Mouse (Mus musculus) forebrain, embryonic 10.5 days (tissue): Measurements from ENCODE around the gene Pax2. TPM values are rescaled to one million over a fixed set of nuclear protein-coding genes. Genes with fewer than 3 reads are reported as not detected.
A peak's percentile ranks its signal among the peaks of the same experiment; 100 is the strongest.

Experiments used
- DNase-seq: peaks from one replicate; pipeline ENCODE4 v3.0.0-alpha.2; 2017; ENCODE audit warnings: low spot score; ENCODE audit errors: extremely low spot score
- H3K27ac ChIP-seq: fragments of 300-500 bp; sonication (generic); 2 replicates; pipeline ENCODE4 v1.5.1; 2016; ENCODE audit warnings: mild to moderate bottlenecking
- H3K27me3 ChIP-seq: fragments of 300-500 bp; sonication (generic); 2 replicates; pipeline ENCODE4 v1.6.1; 2016; ENCODE audit warnings: mild to moderate bottlenecking; ENCODE audit not compliant: poor library complexity, severe bottlenecking
- H3K36me3 ChIP-seq: fragments of 300-500 bp; sonication (generic); replicated peaks from 2 replicates; pipeline ENCODE4 v1.6.1; 2016; ENCODE audit warnings: mild to moderate bottlenecking, moderate library complexity
- H3K4me1 ChIP-seq: fragments of 300-500 bp; sonication (generic); 2 replicates; pipeline ENCODE4 v1.6.1; 2016
- H3K4me3 ChIP-seq: fragments of 300-500 bp; sonication (generic); 2 replicates; pipeline ENCODE4 v1.5.1; 2016; ENCODE audit warnings: mild to moderate bottlenecking, moderate library complexity
- H3K9me3 ChIP-seq: fragments of 300-500 bp; sonication (generic); 2 replicates; pipeline ENCODE4 v1.6.1; 2016; ENCODE audit warnings: mild to moderate bottlenecking, moderate library complexity
- WGBS: fragments of 180-500 bp; shearing (Covaris S2); methylation state at CpG from one replicate; pipeline ENCODE4 v1.1.7; 2016; 5-methylcytosine and 5-hydroxymethylcytosine counted together
- polyA plus RNA-seq: library from polyadenylated mRNA; unstranded; fragments of >200 nt; fragmentation: Nextera tagmentation; extraction: Ambion mirVana; gene quantifications from 2 replicates; pipeline ENCODE4 v1.2.1, GENCODE M21; 2016

The Pax2 gene
- polyA plus RNA-seq, 1 experiment from 2014 or later = 0.56 TPM

DNA sequence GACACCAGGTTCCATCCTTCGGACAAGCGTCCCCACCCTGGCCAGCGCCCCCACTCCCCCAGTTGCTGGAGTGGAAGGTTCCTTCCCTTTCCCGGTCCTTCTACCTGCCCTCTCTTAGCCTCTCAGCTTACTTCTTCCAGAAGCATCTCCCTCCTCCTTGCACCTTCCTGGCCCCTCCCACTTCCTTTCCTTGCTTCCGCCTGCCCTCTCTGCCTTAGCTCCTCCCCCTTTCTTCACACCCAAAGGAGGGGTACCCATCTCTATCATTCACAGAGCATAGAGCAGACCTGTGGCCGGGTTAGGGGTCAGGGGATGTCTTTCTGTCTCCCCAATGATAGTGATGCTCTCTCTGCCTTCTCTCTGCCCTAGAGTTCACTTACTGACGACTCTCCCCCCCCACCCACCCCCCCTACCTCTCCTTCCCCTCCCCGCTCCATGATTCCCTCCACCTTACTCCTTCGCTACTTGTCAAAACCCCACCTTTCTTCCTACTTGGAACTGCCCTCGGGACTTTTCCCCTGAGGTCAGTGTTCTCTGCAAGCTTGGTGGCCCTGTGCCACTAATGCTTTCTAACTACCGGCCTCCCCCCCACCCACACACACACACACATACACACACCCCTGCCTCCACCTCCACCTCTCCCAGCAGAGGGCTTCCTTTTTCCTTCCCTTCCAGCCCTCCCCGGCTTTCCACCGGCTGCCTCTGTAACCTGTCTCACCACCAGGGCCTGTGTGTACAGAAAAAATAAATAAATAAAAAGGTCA lies 57.0 kb downstream of the Pax2 start:
- Histone ChIP-seq H3K36me3 (no peaks in the 10 kb centered on the region), H3K27me3 (peaks cover 95% of the 10 kb centered on the region), H3K4me3 (no peak overlapping the region), H3K9me3 (no peaks in the 10 kb centered on the region), H3K27ac (no peak overlapping the region), H3K4me1 (peaks cover 53% of the 10 kb centered on the region)
- no peak for DNase-seq
- 69% methylated on average over 13 of the region's 13 CpGs for WGBS

DNA sequence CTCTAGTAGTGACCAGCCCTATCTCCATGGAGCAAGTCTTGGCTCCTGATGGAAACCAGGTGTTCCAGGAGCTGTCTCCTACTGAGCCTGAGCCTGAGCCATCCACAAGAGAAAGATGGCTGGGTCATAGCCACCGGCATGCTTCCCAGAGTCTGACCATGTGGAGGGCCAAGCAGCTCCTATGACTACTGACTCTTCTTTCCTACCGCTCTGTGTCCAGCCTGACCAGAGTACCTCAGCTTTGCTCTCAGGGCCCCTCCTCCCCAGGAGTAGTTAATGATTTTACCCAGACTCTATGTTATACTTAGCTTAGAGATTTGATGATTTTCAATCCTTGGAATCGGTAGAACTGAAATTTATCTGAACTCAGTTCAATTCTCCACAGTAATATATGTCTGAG lies 59.3 kb downstream of the Pax2 start:
- H3K9me3 ChIP-seq = no peaks in the 10 kb centered on the region
- no peak overlapping the region for H3K4me3 ChIP-seq
- peaks cover 95% of the 10 kb centered on the region for H3K27me3 ChIP-seq
- 95% methylated on average over 3 of the region's 3 CpGs for WGBS
- no peak for DNase-seq
- no peak overlapping the region for H3K27ac ChIP-seq
- H3K36me3 ChIP-seq = no peaks in the 10 kb centered on the region
- H3K4me1 ChIP-seq = peaks cover 54% of the 10 kb centered on the region

DNA sequence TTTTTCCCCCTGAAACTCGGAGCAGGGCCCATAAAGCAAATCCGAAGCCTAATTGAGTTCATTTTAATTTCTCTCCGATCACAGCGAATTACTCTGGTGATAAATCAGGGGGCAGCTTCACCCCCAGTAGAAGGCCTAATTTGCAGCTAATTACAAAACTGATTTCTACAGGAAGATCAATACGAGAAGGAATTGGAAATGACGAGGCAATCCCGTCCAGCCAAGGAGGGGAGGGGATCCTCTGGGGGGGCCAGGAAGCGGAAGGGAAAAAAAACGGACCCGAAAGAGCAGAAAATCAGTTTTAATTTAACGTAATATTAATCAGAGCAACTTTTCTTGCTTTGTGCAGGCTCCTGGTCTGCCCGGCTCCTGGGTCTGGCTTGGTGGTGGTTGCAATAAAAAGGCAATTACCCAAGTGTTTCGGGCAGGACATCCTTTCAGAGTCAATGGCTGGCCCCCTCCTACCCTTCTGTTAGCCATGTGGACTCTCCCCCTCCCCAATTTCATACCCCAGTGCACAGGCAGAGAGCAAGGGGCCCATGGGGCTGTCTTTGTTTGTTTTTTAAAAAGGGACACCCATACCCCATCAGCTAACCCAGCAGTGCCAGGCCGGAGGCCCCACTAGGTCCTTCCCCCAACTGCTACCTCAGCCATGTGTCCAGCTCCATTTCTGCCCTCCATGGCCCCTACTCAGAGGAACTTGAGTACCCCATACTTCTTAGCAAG lies 61.7 kb downstream of the Pax2 start:
- H3K4me3 ChIP-seq = no peak overlapping the region
- H3K9me3 ChIP-seq = no peaks in the 10 kb centered on the region
- WGBS = 48% methylated on average over 14 of the region's 14 CpGs
- H3K27me3 ChIP-seq = peaks cover 95% of the 10 kb centered on the region
- H3K36me3 ChIP-seq = no peaks in the 10 kb centered on the region
- no peak for DNase-seq
- H3K27ac ChIP-seq = peak overlapping the region; percentile 74
- peaks cover 70% of the 10 kb centered on the region for H3K4me1 ChIP-seq

DNA sequence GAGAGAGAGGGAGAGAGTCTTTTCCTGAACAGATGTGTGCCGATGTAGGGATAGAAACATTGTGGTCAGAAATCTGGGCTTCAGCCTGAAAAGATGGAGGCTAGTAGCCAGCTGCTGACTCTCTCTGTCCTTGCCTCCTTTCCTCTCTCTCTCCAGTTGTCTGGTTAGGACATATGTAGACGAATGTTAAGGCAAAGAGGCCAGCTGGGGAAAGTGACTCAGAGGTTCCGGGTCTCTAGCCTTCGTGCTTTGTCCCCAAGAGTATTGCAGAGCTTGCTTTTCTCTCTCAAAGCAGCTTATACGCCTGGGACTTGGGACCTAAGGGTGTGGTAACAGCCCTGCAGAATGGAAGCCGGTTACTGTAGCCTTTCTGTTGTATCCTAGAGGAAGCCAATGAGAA lies 62.8 kb downstream of the Pax2 start:
- H3K27me3 ChIP-seq = peaks cover 97% of the 10 kb centered on the region
- no peak for DNase-seq
- no peaks in the 10 kb centered on the region for H3K9me3 ChIP-seq
- no peak overlapping the region for H3K4me3 ChIP-seq
- no peaks in the 10 kb centered on the region for H3K36me3 ChIP-seq
- peaks cover 60% of the 10 kb centered on the region for H3K4me1 ChIP-seq
- peak overlapping the region; percentile 74 for H3K27ac ChIP-seq
- 83% methylated on average over 6 of the region's 6 CpGs for WGBS

DNA sequence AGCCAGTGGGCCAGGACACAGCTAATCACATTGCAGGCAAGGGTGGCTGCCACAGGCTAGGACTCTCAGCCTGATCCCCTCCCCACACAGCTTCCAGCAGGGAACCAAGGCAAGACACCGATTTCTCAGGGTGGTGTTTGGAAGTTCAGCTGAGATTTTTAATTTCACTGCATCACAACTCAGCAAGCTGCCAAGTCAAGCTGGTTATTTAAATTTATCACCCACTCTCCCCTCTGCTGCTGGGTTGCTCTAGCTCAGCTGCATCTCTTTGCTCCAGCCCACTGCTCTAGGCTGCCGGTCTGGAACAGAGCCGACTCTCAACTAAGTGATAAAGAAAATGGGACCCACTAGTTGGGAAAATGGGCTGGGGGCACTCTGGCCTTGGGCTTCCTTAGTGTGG lies 65.7 kb downstream of the Pax2 start:
- no peaks in the 10 kb centered on the region for H3K9me3 ChIP-seq
- 79% methylated on average over 3 of the region's 3 CpGs for WGBS
- peaks cover 97% of the 10 kb centered on the region for H3K27me3 ChIP-seq
- H3K36me3 ChIP-seq = no peaks in the 10 kb centered on the region
- DNase-seq = no peak
- H3K4me1 ChIP-seq = peaks cover 67% of the 10 kb centered on the region
- H3K27ac ChIP-seq = no peak overlapping the region
- no peak overlapping the region for H3K4me3 ChIP-seq

DNA sequence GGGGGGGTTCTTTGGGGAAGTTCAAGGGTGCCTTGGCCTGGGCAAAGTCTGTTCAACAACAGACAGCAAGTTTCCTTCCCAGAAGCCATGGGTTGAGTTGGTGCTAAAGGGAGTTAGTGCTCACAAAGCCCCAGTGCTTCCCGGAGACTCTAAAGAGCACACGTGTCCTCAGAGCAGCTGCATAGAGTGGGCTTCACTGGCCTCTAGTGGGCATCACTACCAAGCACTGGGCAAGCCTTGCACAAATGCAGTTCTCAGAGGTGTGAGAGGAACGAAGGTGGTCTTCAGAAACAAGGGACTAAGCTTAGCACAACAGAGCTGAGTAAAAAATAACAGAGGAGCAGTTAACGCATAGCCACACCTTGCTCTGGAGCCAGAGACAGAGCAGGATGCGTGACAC lies 66.5 kb downstream of the Pax2 start:
- Histone ChIP-seq H3K4me3 (no peak overlapping the region), H3K4me1 (peaks cover 60% of the 10 kb centered on the region), H3K36me3 (no peaks in the 10 kb centered on the region), H3K9me3 (no peaks in the 10 kb centered on the region), H3K27ac (no peak overlapping the region), H3K27me3 (peaks cover 97% of the 10 kb centered on the region)
- DNase-seq = no peak
- 82% methylated on average over 5 of the region's 5 CpGs for WGBS

DNA sequence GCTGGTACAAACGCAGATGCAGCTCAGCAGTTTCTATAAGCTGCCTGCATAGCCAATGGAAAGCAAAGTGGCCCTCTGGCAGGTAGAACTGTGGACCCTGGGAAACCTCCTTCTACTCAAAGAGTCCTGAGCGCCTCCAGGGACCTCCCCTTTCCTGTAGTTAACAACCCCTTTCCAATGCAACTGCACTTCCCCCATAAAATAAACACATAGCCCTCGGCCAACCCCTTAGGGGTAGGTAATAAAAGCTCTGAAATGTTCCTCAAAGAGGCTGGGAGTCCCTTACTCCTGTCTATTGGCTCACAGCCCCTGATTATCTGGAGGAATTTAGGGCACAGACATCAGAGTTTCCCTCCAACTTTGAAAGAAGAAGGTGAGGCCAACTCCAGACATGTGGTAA lies 67.8 kb downstream of the Pax2 start:
- H3K27ac ChIP-seq = no peak overlapping the region
- peaks cover 47% of the 10 kb centered on the region for H3K4me1 ChIP-seq
- H3K27me3 ChIP-seq = peaks cover 100% of the 10 kb centered on the region
- no peaks in the 10 kb centered on the region for H3K36me3 ChIP-seq
- no peaks in the 10 kb centered on the region for H3K9me3 ChIP-seq
- no peak for DNase-seq
- no peak overlapping the region for H3K4me3 ChIP-seq
- 56% methylated on average over 3 of the region's 3 CpGs for WGBS

DNA sequence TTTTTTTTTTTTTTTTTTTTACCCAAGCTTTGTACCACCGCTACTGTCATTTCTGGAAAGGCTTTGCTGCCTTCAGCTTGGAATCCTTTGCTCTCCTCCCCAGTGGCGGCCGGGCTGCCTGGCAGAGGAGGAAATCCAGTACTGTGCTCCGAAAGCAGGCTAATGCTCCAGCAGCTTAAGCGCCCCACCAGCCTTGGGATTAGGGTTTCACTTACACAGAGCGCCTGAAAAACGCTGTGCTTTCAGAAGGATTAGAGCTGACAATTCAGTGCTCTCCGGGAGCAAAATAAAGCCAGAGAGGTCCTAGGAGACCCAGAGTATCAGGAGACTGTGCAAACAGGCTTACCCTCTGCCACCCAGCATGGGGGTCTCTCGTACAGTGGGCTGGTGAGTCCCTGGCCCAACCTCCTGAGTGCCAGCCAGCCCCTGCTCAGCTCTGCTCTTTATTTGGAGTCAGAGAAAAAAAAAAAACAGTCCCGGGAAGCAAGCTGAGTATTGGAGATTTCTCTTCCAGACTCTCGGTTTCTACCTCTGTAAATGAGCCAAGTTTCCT lies 69.4 kb downstream of the Pax2 start:
- WGBS = 6% methylated on average over 11 of the region's 11 CpGs
- H3K4me3 ChIP-seq = peak overlapping the region; percentile 2; the same call in 1 of the 2 replicates
- no peak for DNase-seq
- H3K27ac ChIP-seq = no peak overlapping the region
- no peaks in the 10 kb centered on the region for H3K36me3 ChIP-seq
- H3K9me3 ChIP-seq = no peaks in the 10 kb centered on the region
- peaks cover 38% of the 10 kb centered on the region for H3K4me1 ChIP-seq
- peaks cover 97% of the 10 kb centered on the region for H3K27me3 ChIP-seq

DNA sequence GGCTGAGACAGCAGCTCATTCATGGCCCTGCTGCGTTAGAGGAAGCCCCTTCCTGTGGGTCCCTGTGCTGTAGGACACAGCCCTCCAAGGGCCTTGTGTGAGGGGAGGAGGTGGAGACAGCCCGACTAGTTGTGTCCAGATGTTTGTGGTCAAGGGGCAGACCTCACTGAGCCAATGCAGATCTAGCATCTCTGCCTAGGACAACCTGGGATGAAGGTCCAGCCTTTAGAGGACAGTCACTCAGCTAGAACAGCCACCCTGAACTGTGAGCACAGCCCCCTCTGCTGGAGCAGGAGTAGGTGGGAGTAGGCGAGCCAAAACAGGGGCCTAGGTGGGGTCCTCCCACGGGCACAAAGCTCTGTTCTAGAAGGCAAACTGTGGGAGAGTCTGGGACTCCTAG lies 70.0 kb downstream of the Pax2 start:
- peaks cover 33% of the 10 kb centered on the region for H3K4me1 ChIP-seq
- H3K27ac ChIP-seq = no peak overlapping the region
- WGBS = 22% methylated on average over 4 of the region's 4 CpGs
- DNase-seq = no peak
- 0 out of 2 replicates have a peak overlapping the region, but pooled peaks have one; percentile 2 for H3K4me3 ChIP-seq
- H3K36me3 ChIP-seq = no peaks in the 10 kb centered on the region
- H3K27me3 ChIP-seq = peaks cover 97% of the 10 kb centered on the region
- H3K9me3 ChIP-seq = no peaks in the 10 kb centered on the region

DNA sequence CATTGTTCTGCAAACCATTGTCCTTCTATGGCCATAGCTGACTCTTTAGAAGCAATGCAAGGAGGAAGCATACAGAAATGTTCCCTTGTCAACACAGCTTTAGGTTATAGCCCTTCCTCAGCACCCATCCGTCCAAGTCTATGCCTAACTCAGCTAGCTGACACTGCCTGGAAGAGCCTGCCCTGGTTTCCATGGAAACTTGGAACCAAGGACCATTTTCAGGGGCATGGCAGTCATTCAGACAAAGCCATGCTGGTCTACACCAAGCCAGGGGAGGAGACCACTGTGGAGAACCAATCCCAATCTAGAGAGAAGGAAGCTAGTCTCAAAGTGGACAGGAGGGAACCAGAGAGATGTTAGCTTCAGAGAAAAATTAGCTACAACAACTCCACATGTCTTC lies 77.5 kb downstream of the Pax2 start:
- DNase-seq = no peak
- Histone ChIP-seq H3K27me3 (peaks cover 97% of the 10 kb centered on the region), H3K9me3 (no peaks in the 10 kb centered on the region), H3K27ac (no peak overlapping the region), H3K36me3 (no peaks in the 10 kb centered on the region), H3K4me3 (no peak overlapping the region), H3K4me1 (peaks cover 51% of the 10 kb centered on the region)
- 39% methylated on average over 1 of the region's 1 CpGs for WGBS

DNA sequence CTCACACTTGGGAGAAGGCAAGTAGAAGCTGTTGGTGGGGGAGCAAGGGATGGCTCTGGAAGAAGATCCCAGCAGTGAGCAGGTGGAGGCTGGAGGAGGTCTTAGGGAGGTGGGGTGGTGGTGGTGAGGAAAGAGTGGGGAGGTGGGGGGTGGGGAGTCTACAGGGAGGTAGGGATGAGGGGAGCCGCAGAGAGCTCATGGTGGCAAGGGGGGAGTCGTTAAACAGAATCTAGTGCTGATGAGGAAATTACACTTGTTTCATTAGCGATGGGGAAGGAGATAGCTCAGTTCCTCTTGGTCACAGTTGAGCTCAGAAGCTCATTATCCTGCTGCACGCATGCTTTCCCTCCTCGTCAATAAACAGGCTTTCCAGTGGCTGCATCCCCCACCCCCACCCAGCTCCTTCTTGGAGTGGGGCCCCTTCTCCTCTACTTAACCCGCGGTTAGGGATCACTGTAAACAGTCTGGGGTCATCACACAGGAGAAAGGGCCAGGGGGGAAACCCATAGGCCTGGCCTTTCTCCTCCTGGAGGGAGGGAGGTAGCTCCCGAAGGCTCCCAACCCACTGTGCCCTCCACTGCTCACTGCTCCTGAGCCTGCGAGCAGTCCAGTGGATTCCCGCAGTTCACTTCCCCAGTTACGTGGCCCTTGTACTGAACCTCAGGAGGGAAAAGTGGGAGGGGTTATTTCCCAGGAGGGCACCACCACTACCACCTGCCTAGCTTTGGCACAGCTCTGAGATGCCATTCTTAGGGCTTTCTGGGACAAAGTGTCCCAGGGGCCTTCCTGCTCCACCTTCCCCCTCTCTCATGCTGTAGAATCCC lies 78.6 kb downstream of the Pax2 start:
- peaks cover 99% of the 10 kb centered on the region for H3K27me3 ChIP-seq
- no peak overlapping the region for H3K27ac ChIP-seq
- 11% methylated on average over 11 of the region's 11 CpGs for WGBS
- no peak for DNase-seq
- H3K4me1 ChIP-seq = peaks cover 55% of the 10 kb centered on the region
- H3K9me3 ChIP-seq = no peaks in the 10 kb centered on the region
- H3K36me3 ChIP-seq = no peaks in the 10 kb centered on the region
- H3K4me3 ChIP-seq = no peak overlapping the region

DNA sequence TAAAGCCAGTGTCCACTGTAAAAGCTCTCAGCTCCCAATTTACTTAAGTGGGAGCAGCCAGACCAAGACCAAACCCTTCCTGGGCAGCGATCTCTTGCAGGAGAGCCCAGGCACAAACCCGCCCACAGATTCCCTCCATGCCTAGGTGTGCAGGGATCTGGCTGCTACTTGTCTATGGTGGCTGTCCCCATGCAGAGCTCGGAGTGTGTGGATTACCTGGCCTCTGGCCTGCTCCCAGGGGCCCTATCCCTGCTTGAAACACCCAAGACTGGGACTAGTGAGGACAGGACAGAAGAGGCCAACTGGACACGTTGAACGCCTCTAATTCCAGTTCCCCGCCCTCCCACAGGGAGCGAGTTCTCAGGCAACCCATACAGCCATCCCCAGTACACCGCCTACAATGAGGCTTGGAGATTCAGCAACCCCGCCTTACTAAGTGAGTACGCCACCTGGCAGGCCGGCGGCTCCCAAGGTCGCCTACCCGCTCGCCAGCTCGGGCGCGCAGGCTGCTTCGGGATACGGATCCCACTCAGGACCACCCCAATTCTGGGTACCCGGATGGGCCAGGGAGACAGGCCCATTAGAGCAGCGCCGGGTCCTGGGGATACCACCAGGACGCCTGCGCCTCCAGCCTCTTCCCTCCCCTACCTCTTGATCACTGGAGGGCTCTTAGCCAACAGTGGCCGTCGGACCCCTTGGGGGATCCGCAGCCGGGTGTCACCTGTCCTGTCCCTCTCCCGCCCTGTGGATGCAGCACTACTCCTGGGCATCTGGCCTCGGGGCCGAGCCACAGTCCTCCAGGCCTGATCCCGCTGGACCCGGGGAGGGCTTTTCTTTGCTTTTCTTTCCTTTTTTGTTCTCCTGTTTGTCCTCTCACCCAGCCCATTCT lies 79.4 kb downstream of the Pax2 start:
- no peaks in the 10 kb centered on the region for H3K9me3 ChIP-seq
- H3K27ac ChIP-seq = 0 out of 2 replicates have a peak overlapping the region, but pooled peaks have one; percentile 5
- H3K36me3 ChIP-seq = no peaks in the 10 kb centered on the region
- H3K4me1 ChIP-seq = peaks cover 55% of the 10 kb centered on the region
- peak overlapping the region; percentile 64 for H3K4me3 ChIP-seq
- 2% methylated on average over 34 of the region's 34 CpGs for WGBS
- DNase-seq = no peak
- peaks cover 100% of the 10 kb centered on the region for H3K27me3 ChIP-seq
